Mouse (Mus musculus): ENCODE results near the gene Tgm3. TPM values are rescaled to one million over a fixed set of nuclear protein-coding genes. Genes with fewer than 3 reads are reported as not detected.

Tgm3 gene
- polyA plus RNA-seq, 1 experiment from 2014 or later, result 0.04 TPM

Small RNA genes within 50 kb of the gene (microRNA-seq; reads per million reads assigned to microRNA genes)
- not detected for gene Mir6339

Other genes with a start within 250 kb of the Tgm3 start
- gene Stk35, start 211.8 kb upstream of the Tgm3 start, polyA plus RNA-seq (2015; fragmentation: Nextera tagmentation; extraction: Ambion mirVana), result 8.6 and 9.5 TPM in 2 replicates
- gene Tgm6, start 100.1 kb downstream of the Tgm3 start, polyA plus RNA-seq (2015; fragmentation: Nextera tagmentation; extraction: Ambion mirVana), result 0.48 and 0.98 TPM in 2 replicates
- 313 and 342 TPM in 2 replicates for gene Snrpb, start 167.1 kb downstream of the Tgm3 start, polyA plus RNA-seq (2015; fragmentation: Nextera tagmentation; extraction: Ambion mirVana)
- gene Tmc2, start 182.8 kb downstream of the Tgm3 start, polyA plus RNA-seq (2015; fragmentation: Nextera tagmentation; extraction: Ambion mirVana), result not detected in 2 replicates

Measured in midbrain, embryonic 15.5 days (tissue).